Mouse (Mus musculus) cerebellum, adult 2 months (tissue): ENCODE data around the gene Pdzd4. TPM values are rescaled to one million over a fixed set of nuclear protein-coding genes. Genes with fewer than 3 reads are reported as not detected.
A peak's percentile ranks its signal among the peaks of the same experiment; 100 is the strongest.

Experiments
- DNase-seq, 2 experiments: peaks; one replicate each; pipeline ENCODE4 v3.0.0; 2021
- H3K27ac ChIP-seq: fragments of 200-500 bp; 2 replicates; pipeline ENCODE4 v1.5.1; 2012; ENCODE audit warnings: low read length, control low read depth, inconsistent platforms; ENCODE audit not compliant: insufficient read depth
- H3K27me3 ChIP-seq: fragments of 200-500 bp; 2 replicates; pipeline ENCODE4 v1.6.1; 2012; ENCODE audit warnings: inconsistent platforms, mild to moderate bottlenecking, low read length, moderate library complexity; ENCODE audit not compliant: control insufficient read depth, insufficient read depth
- H3K4me1 ChIP-seq: fragments of 200-500 bp; 2 replicates; pipeline ENCODE4 v1.6.1; 2011; ENCODE audit warnings: low read length; ENCODE audit not compliant: control insufficient read depth, insufficient read depth
- H3K4me3 ChIP-seq: fragments of 200-500 bp; replicated peaks from 2 replicates; pipeline ENCODE3; 2011; ENCODE audit warnings: mild to moderate bottlenecking, low read depth, low read length, control low read depth; ENCODE audit not compliant: insufficient read depth
- CTCF ChIP-seq: fragments of 200-500 bp; IDR thresholded peaks from 2 replicates; pipeline ENCODE4 v1.5.1; 2011; ENCODE audit warnings: low read depth, mild to moderate bottlenecking, control low read depth, low read length, moderate library complexity, borderline replicate concordance; ENCODE audit not compliant: insufficient read depth
- POLR2A ChIP-seq: fragments of 200-500 bp; IDR thresholded peaks from 2 replicates; pipeline ENCODE4 v1.6.1; 2011; ENCODE audit warnings: low read length, control low read depth, borderline replicate concordance; ENCODE audit not compliant: insufficient read depth
- WGBS: fragments of 180-500 bp; shearing (Covaris S2); methylation state at CpG from one replicate; pipeline ENCODE4 v1.1.7; 2018; 5-methylcytosine and 5-hydroxymethylcytosine counted together
- polyA plus RNA-seq: library from polyadenylated mRNA; depleted of rRNA; stranded (reverse); fragments of >200 nt; gene quantifications from 2 replicates; pipeline ENCODE4 v1.2.3, GENCODE M21; 2012

The Pdzd4 gene
- polyA plus RNA-seq, 1 experiment, result 56.6 TPM

GRCm38 (mm10) chrX:73854326-73855086 lies 29.7 kb upstream of the Pdzd4 start:
- no peaks in the 10 kb centered on the region for H3K27me3 ChIP-seq
- TF ChIP-seq CTCF, result no peak
- TF ChIP-seq POLR2A, result no peak
- WGBS, result 26% methylated on average over 9 of the region's 9 CpGs
- H3K4me1 ChIP-seq, result peaks cover 12% of the 10 kb centered on the region
- peak; percentile 53 to 80 for DNase-seq
- H3K27ac ChIP-seq, result peak overlapping the region; percentile 41
- H3K4me3 ChIP-seq, result no peak overlapping the region

- DNase-seq, result no peak
- H3K27ac ChIP-seq, result no peak overlapping the region
- 73% methylated on average over 3 of the region's 3 CpGs for WGBS
- H3K4me3 ChIP-seq, result no peak overlapping the region
- no peaks in the 10 kb centered on the region for H3K27me3 ChIP-seq
- TF ChIP-seq POLR2A (no peak), CTCF (no peak)
- no peaks in the 10 kb centered on the region for H3K4me1 ChIP-seq
Measured at GRCm38 (mm10) chrX:73836691-73837090, 11.9 kb upstream of the Pdzd4 start.

- no peak overlapping the region for H3K4me3 ChIP-seq
- H3K27me3 ChIP-seq, result no peaks in the 10 kb centered on the region
- no peak for DNase-seq
- H3K4me1 ChIP-seq, result no peaks in the 10 kb centered on the region
- no peak overlapping the region for H3K27ac ChIP-seq
- TF ChIP-seq CTCF (no peak), POLR2A (no peak)
- WGBS, result 87% methylated on average over 1 of the region's 1 CpGs
Measured at GRCm38 (mm10) chrX:73835731-73836130, 11.0 kb upstream of the Pdzd4 start.

- WGBS, result 10% methylated on average over 17 of the region's 17 CpGs
- no peak for TF ChIP-seq POLR2A
- peak; percentile 24 to 39 for DNase-seq
Measured at GRCm38 (mm10) chrX:73823747-73824146, 1.0 kb downstream of the Pdzd4 start.

GRCm38 (mm10) chrX:73816596-73817314 lies 8.0 kb downstream of the Pdzd4 start:
- H3K27ac ChIP-seq, result no peak overlapping the region
- DNase-seq, result no peak
- WGBS, result 68% methylated on average over 3 of the region's 3 CpGs
- peaks cover 1% of the 10 kb centered on the region; the same call in 1 of the 2 replicates for H3K4me1 ChIP-seq
- no peak for TF ChIP-seq POLR2A
- no peak for TF ChIP-seq CTCF
- no peaks in the 10 kb centered on the region for H3K27me3 ChIP-seq
- no peak overlapping the region for H3K4me3 ChIP-seq

More at GRCm38 (mm10) chrX:73823747-73824146, 1.0 kb downstream of the Pdzd4 start:
- Histone ChIP-seq H3K4me3 (peak overlapping the region; percentile 69), H3K4me1 (peaks cover 2% of the 10 kb centered on the region; the same call in 1 of the 2 replicates), H3K27ac (no peak overlapping the region), H3K27me3 (no peaks in the 10 kb centered on the region)

- WGBS, result 27% methylated on average over 14 of the region's 14 CpGs
- no peaks in the 10 kb centered on the region for H3K4me1 ChIP-seq
- no peak overlapping the region for H3K4me3 ChIP-seq
- TF ChIP-seq POLR2A, result no peak
- no peak for TF ChIP-seq CTCF
- no peak for DNase-seq
- H3K27me3 ChIP-seq, result no peaks in the 10 kb centered on the region
- H3K27ac ChIP-seq, result no peak overlapping the region
Measured at GRCm38 (mm10) chrX:73815072-73815471, 9.7 kb downstream of the Pdzd4 start.

GRCm38 (mm10) chrX:73805814-73806213 lies 19.0 kb downstream of the Pdzd4 start:
- 59% methylated on average over 1 of the region's 1 CpGs for WGBS
- H3K4me1 ChIP-seq, result no peaks in the 10 kb centered on the region
- no peak for TF ChIP-seq CTCF
- H3K4me3 ChIP-seq, result no peak overlapping the region
- H3K27ac ChIP-seq, result no peak overlapping the region
- DNase-seq, result no peak
- H3K27me3 ChIP-seq, result no peaks in the 10 kb centered on the region

- H3K27ac ChIP-seq, result peak overlapping the region; percentile 89
- peak; percentile 83 to 87 for DNase-seq
- TF ChIP-seq CTCF (peak; percentile 78), POLR2A (no peak)
- peaks cover 21% of the 10 kb centered on the region for H3K4me1 ChIP-seq
- no peak overlapping the region for H3K4me3 ChIP-seq
- WGBS, result 8% methylated on average over 9 of the region's 9 CpGs
- H3K27me3 ChIP-seq, result no peaks in the 10 kb centered on the region
Measured at GRCm38 (mm10) chrX:73798502-73798901, 26.3 kb downstream of the Pdzd4 start.
